ENCODE assay signal across 9 mouse cellular contexts in the genomic region with DNA sequence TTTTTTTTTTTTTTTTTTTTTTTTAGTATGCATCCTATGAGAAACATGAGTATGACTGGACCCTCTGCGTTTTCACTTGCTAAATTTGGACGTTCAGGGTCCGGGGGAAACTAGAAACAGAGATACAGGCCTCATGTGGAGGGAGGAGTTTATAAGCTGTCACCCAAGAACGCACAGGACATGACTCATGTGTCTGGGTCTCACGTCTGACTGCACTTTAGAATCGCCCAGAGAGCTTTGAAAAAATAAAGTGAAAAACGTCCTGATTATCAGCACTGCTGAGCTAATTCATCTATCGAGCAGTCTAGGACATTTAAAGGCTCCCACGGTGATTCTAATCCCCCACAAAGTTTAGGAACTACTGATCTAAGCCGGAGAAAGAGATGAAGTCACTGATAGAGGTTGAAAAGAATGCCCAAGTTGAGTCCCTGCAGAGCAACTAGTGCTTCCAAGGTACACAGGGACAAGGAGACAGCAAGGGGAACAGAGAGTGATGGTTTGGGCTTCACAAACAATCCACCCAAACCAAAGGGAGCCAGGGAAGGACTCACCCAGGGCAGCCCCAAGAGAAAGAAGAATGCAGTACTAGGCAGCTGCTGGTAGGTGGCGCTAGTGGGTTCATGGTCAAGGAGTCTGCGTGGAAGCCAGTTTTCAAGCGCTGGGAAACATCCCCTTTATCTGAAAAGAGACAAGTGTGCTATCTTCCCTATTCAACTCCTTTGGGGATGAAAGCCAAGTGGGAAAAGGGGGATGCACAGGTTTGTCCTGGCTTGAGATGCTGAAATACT.
DNase-seq lines count a peak whose midpoint lies in the region; ATAC-seq and TF ChIP-seq lines count a peak whose summit lies in the region.
"Had no signal": no experiment of that assay in that cellular context is flagged by ENCODE, and none has a peak within 500 bp of the region (broad histone marks: within the 10 kb centered on the region; RNA-seq: fewer than 3 reads in every experiment).

No protein-coding gene starts in this region.

- H3K27me3 ChIP-seq in heart, embryonic 10.5 days (ENCODE audit: insufficient read depth, poor library complexity, severe bottlenecking), result no peaks in the 10 kb centered on the region
- H3K27me3 ChIP-seq in lung, postnatal 0 days (replicated peaks; ENCODE audit: insufficient read depth, low read length), result no peaks in the 10 kb centered on the region
- H3K27me3 ChIP-seq: lung, embryonic 15.5 days had no signal

- peaks cover 7% of the 10 kb centered on the region; the same call in 1 of the 2 replicates for H3K4me1 ChIP-seq in heart, embryonic 10.5 days
- H3K4me1 ChIP-seq in lung, postnatal 0 days (ENCODE audit: insufficient read depth, low read depth, low read length), result no peaks in the 10 kb centered on the region
- H3K4me1 ChIP-seq: lung, embryonic 15.5 days had no signal

- no peak overlapping the region for H3K9ac ChIP-seq in lung, postnatal 0 days (replicated peaks; ENCODE audit: low read depth)
- H3K9ac ChIP-seq: lung, embryonic 15.5 days had no signal

- no peak overlapping the region for H3K4me3 ChIP-seq in heart, embryonic 10.5 days
- H3K4me3 ChIP-seq in lung, postnatal 0 days (ENCODE audit: low read depth, low read length), result no peak overlapping the region
- H3K4me3 ChIP-seq: lung, embryonic 15.5 days had no signal

- no peak overlapping the region for H3K27ac ChIP-seq in heart, embryonic 10.5 days
- no peak overlapping the region for H3K27ac ChIP-seq in lung, postnatal 0 days (ENCODE audit: low read length)
- H3K27ac ChIP-seq: lung, embryonic 15.5 days had no signal

- no peak for ATAC-seq in frontal cortex, adult (ENCODE audit: low TSS enrichment)
- peak; percentile 46 for ATAC-seq in lung, postnatal 0 days

- no peaks in the 10 kb centered on the region for H3K9me3 ChIP-seq in heart, embryonic 10.5 days
- H3K9me3 ChIP-seq in lung, postnatal 0 days (ENCODE audit: low read length), result no peaks in the 10 kb centered on the region
- H3K9me3 ChIP-seq: lung, embryonic 15.5 days had no signal

- TF ChIP-seq CTCF in lung, postnatal 0 days (IDR thresholded peaks at IDR 0.05), result peak; percentile 94

- 21% methylated on average over 13 of the region's 13 CpGs for WGBS in heart, embryonic 10.5 days
- WGBS in lung, postnatal 0 days, result 24% methylated on average over 13 of the region's 13 CpGs

- peak; percentile 36 to 39 for DNase-seq in frontal cortex, postnatal 25 days (ENCODE audit: low spot score in 2 of 2)
- peak; percentile 74 for DNase-seq in adipocyte (ENCODE audit: low spot score)
- peak; percentile 41 to 61 for DNase-seq in cerebellum, postnatal 4 days (ENCODE audit: low spot score in 2 of 2)
- DNase-seq in heart, embryonic 10.5 days (ENCODE audit: low spot score), result peak; percentile 85
- DNase-seq in kidney, postnatal 4 days, result peak; percentile 82 to 84
- peak; percentile 62 for DNase-seq in lung, postnatal 0 days (ENCODE audit: low spot score)
- DNase-seq in testis, postnatal 14 days (ENCODE audit: low spot score), result peak; percentile 75

- H3K36me3 ChIP-seq in heart, embryonic 10.5 days, result no peaks in the 10 kb centered on the region
- no peaks in the 10 kb centered on the region for H3K36me3 ChIP-seq in lung, postnatal 0 days (ENCODE audit: insufficient read depth, low read length)
- H3K36me3 ChIP-seq: lung, embryonic 15.5 days had no signal

- no peak overlapping the region for H3K4me2 ChIP-seq in lung, postnatal 0 days (replicated peaks; ENCODE audit: low read depth, low read length)
- H3K4me2 ChIP-seq: lung, embryonic 15.5 days had no signal

- TF ChIP-seq EP300 in lung, postnatal 0 days (IDR thresholded peaks at IDR 0.05), result no peak
